Mouse (Mus musculus): ENCODE results near the gene E130114P18Rik. TPM values are rescaled to one million over a fixed set of nuclear protein-coding genes. Genes with fewer than 3 reads are reported as not detected.
A peak's percentile ranks its signal among the peaks of the same experiment; 100 is the strongest.

The E130114P18Rik gene
- polyA plus RNA-seq, 1 experiment from 2014 or later = 3.0 TPM

GRCm38 (mm10) chr4:97782069-97782468 lies 4.2 kb upstream of the E130114P18Rik start:
- Histone ChIP-seq H3K9me3 (no peaks in the 10 kb centered on the region), H3K27ac (no peak overlapping the region), H3K4me3 (no peak overlapping the region), H3K36me3 (peaks cover 18% of the 10 kb centered on the region), H3K4me2 (no peak overlapping the region), H3K27me3 (no peaks in the 10 kb centered on the region), H3K9ac (no peak overlapping the region), H3K4me1 (peaks cover 12% of the 10 kb centered on the region; the same call in 1 of the 2 replicates)
- ATAC-seq (ENCODE audit: insufficient number of reproducible peaks, low FRiP score, low TSS enrichment, low read depth) = no peak
- WGBS = 87% methylated on average over 3 of the region's 3 CpGs

GRCm38 (mm10) chr4:97780666-97781435 lies 3.0 kb upstream of the E130114P18Rik start:
- no peak for ATAC-seq (ENCODE audit: insufficient number of reproducible peaks, low FRiP score, low TSS enrichment, low read depth)
- Histone ChIP-seq H3K4me2 (peak overlapping the region; percentile 66), H3K4me3 (peak overlapping the region; percentile 8; the same call in 1 of the 2 replicates), H3K9ac (no peak overlapping the region), H3K27me3 (no peaks in the 10 kb centered on the region), H3K9me3 (no peaks in the 10 kb centered on the region), H3K36me3 (peaks cover 18% of the 10 kb centered on the region), H3K4me1 (peaks cover 15% of the 10 kb centered on the region; the same call in 1 of the 2 replicates), H3K27ac (no peak overlapping the region)
- WGBS = 54% methylated on average over 7 of the region's 7 CpGs

- H3K36me3 ChIP-seq = peaks cover 18% of the 10 kb centered on the region
- whole genome bisulfite sequencing = 29% methylated on average over 7 of the region's 7 CpGs
- H3K4me2 ChIP-seq = peak overlapping the region; percentile 66
- H3K4me1 ChIP-seq = peaks cover 11% of the 10 kb centered on the region; the same call in 1 of the 2 replicates
- peak overlapping the region; percentile 84 for H3K4me3 ChIP-seq
- peak overlapping the region; percentile 98 for H3K27ac ChIP-seq
- peak overlapping the region; percentile 96; the same call in 1 of the 2 replicates for H3K9ac ChIP-seq
- ATAC-seq (ENCODE audit: insufficient number of reproducible peaks, low FRiP score, low TSS enrichment, low read depth) = no peak
- H3K27me3 ChIP-seq = no peaks in the 10 kb centered on the region
- no peaks in the 10 kb centered on the region for H3K9me3 ChIP-seq
Observed at GRCm38 (mm10) chr4:97780024-97780423, 2.1 kb upstream of the E130114P18Rik start.

GRCm38 (mm10) chr4:97779003-97779930 lies 1.4 kb upstream of the E130114P18Rik start:
- WGBS = 8% methylated on average over 18 of the region's 18 CpGs
- ATAC-seq (ENCODE audit: insufficient number of reproducible peaks, low FRiP score, low TSS enrichment, low read depth) = no peak
- H3K4me2 ChIP-seq = peak overlapping the region; percentile 66
- no peaks in the 10 kb centered on the region for H3K27me3 ChIP-seq
- H3K36me3 ChIP-seq = peaks cover 17% of the 10 kb centered on the region
- H3K4me3 ChIP-seq = peak overlapping the region; percentile 84
- H3K4me1 ChIP-seq = peaks cover 11% of the 10 kb centered on the region; the same call in 1 of the 2 replicates
- H3K27ac ChIP-seq = peak overlapping the region; percentile 98
- H3K9ac ChIP-seq = peak overlapping the region; percentile 96
- H3K9me3 ChIP-seq = no peaks in the 10 kb centered on the region

- peak overlapping the region; percentile 96 for H3K9ac ChIP-seq
- peak overlapping the region; percentile 66 for H3K4me2 ChIP-seq
- no peak for ATAC-seq (ENCODE audit: insufficient number of reproducible peaks, low FRiP score, low TSS enrichment, low read depth)
- H3K4me1 ChIP-seq = peaks cover 16% of the 10 kb centered on the region
- H3K27me3 ChIP-seq = no peaks in the 10 kb centered on the region
- H3K4me3 ChIP-seq = peak overlapping the region; percentile 84
- no peaks in the 10 kb centered on the region for H3K9me3 ChIP-seq
- WGBS = under 1% methylated on average over 85 of the region's 94 CpGs
- peak overlapping the region; percentile 98 for H3K27ac ChIP-seq
- H3K36me3 ChIP-seq = peaks cover 9% of the 10 kb centered on the region
Observed at GRCm38 (mm10) chr4:97778211-97779002, 529 bp upstream of the E130114P18Rik start.

GRCm38 (mm10) chr4:97777081-97777705 lies 685 bp downstream of the E130114P18Rik start:
- under 1% methylated on average over 49 of the region's 77 CpGs for WGBS
- Histone ChIP-seq H3K9me3 (no peaks in the 10 kb centered on the region), H3K27me3 (no peaks in the 10 kb centered on the region), H3K36me3 (no peaks in the 10 kb centered on the region), H3K9ac (peak overlapping the region; percentile 96), H3K4me2 (peak overlapping the region; percentile 66), H3K4me1 (peaks cover 15% of the 10 kb centered on the region), H3K27ac (peak overlapping the region; percentile 98), H3K4me3 (peak overlapping the region; percentile 84)
- ATAC-seq (ENCODE audit: insufficient number of reproducible peaks, low FRiP score, low TSS enrichment, low read depth) = peak; percentile 41; the same call in 1 of the 2 replicates

- Histone ChIP-seq H3K4me2 (peak overlapping the region; percentile 66), H3K9me3 (no peaks in the 10 kb centered on the region), H3K4me3 (peak overlapping the region; percentile 84), H3K27me3 (no peaks in the 10 kb centered on the region), H3K9ac (peak overlapping the region; percentile 96), H3K36me3 (no peaks in the 10 kb centered on the region), H3K4me1 (peaks cover 17% of the 10 kb centered on the region), H3K27ac (peak overlapping the region; percentile 98)
- no peak for ATAC-seq (ENCODE audit: insufficient number of reproducible peaks, low FRiP score, low TSS enrichment, low read depth)
- 1% methylated on average over 10 of the region's 10 CpGs for WGBS
Observed at GRCm38 (mm10) chr4:97776388-97777080, 1.3 kb downstream of the E130114P18Rik start.

GRCm38 (mm10) chr4:97775494-97776265 lies 2.2 kb downstream of the E130114P18Rik start:
- Histone ChIP-seq H3K9ac (no peak overlapping the region), H3K27me3 (no peaks in the 10 kb centered on the region), H3K36me3 (no peaks in the 10 kb centered on the region), H3K4me3 (peak overlapping the region; percentile 84), H3K27ac (peak overlapping the region; percentile 98), H3K4me2 (peak overlapping the region; percentile 66), H3K9me3 (no peaks in the 10 kb centered on the region), H3K4me1 (peaks cover 19% of the 10 kb centered on the region)
- WGBS = under 1% methylated on average over 20 of the region's 20 CpGs
- ATAC-seq (ENCODE audit: insufficient number of reproducible peaks, low FRiP score, low TSS enrichment, low read depth) = no peak

- H3K4me2 ChIP-seq = peak overlapping the region; percentile 66
- no peaks in the 10 kb centered on the region for H3K36me3 ChIP-seq
- H3K9me3 ChIP-seq = no peaks in the 10 kb centered on the region
- peak overlapping the region; percentile 84 for H3K4me3 ChIP-seq
- ATAC-seq (ENCODE audit: insufficient number of reproducible peaks, low FRiP score, low TSS enrichment, low read depth) = no peak
- no peak overlapping the region for H3K9ac ChIP-seq
- peak overlapping the region; percentile 98 for H3K27ac ChIP-seq
- no peaks in the 10 kb centered on the region for H3K27me3 ChIP-seq
- H3K4me1 ChIP-seq = peaks cover 19% of the 10 kb centered on the region
- under 1% methylated on average over 13 of the region's 13 CpGs for WGBS
Observed at GRCm38 (mm10) chr4:97775059-97775458, 2.8 kb downstream of the E130114P18Rik start.

GRCm38 (mm10) chr4:97774446-97774950 lies 3.4 kb downstream of the E130114P18Rik start:
- peak overlapping the region; percentile 66 for H3K4me2 ChIP-seq
- peaks cover 19% of the 10 kb centered on the region for H3K4me1 ChIP-seq
- WGBS = 11% methylated on average over 4 of the region's 4 CpGs
- no peak for ATAC-seq (ENCODE audit: insufficient number of reproducible peaks, low FRiP score, low TSS enrichment, low read depth)
- no peaks in the 10 kb centered on the region for H3K27me3 ChIP-seq
- no peaks in the 10 kb centered on the region for H3K9me3 ChIP-seq
- H3K9ac ChIP-seq = no peak overlapping the region
- H3K36me3 ChIP-seq = no peaks in the 10 kb centered on the region
- peak overlapping the region; percentile 98 for H3K27ac ChIP-seq
- H3K4me3 ChIP-seq = peak overlapping the region; percentile 84
